27 mouse cellular contexts compared by ENCODE assay signal in genomic region chr9:104565815-104566214, GRCm38 (mm10). TPM values are rescaled to one million over a fixed set of nuclear protein-coding genes. Genes with fewer than 3 reads are reported as not detected.
DNase-seq lines count a peak whose midpoint lies in the region; ATAC-seq and TF ChIP-seq lines count a peak whose summit lies in the region.
"Had no signal": no experiment of that assay in that cellular context is flagged by ENCODE, and none has a peak within 500 bp of the region (broad histone marks: within the 10 kb centered on the region; RNA-seq: fewer than 3 reads in every experiment).

No protein-coding gene starts in this region.

- no peak overlapping the region for H3K4me3 ChIP-seq in hindbrain, postnatal 0 days (ENCODE audit: low read length)
- no peak overlapping the region for H3K4me3 ChIP-seq in hindbrain, embryonic 13.5 days
- no peak overlapping the region for H3K4me3 ChIP-seq in left cerebral cortex, adult 2 months
- H3K4me3 ChIP-seq: embryonic facial prominence, embryonic 13.5 days; erythroblast, embryonic 14.5 days; forebrain, embryonic 13.5 days; limb, embryonic 13.5 days; liver, embryonic 12.5 days; neural tube, embryonic 15.5 days had no signal

- no peaks in the 10 kb centered on the region for H3K36me3 ChIP-seq in hindbrain, postnatal 0 days (ENCODE audit: insufficient read depth, low read length)
- H3K36me3 ChIP-seq in hindbrain, embryonic 13.5 days = no peaks in the 10 kb centered on the region
- H3K36me3 ChIP-seq: embryonic facial prominence, embryonic 13.5 days; limb, embryonic 13.5 days; liver, embryonic 12.5 days; neural tube, embryonic 15.5 days had no signal

- 40% methylated on average over 3 of the region's 3 CpGs for WGBS in hindbrain, postnatal 0 days
- WGBS in hindbrain, embryonic 13.5 days = 45% methylated on average over 3 of the region's 3 CpGs

- no peaks in the 10 kb centered on the region for H3K4me1 ChIP-seq in hindbrain, postnatal 0 days (ENCODE audit: insufficient read depth, low read length)
- H3K4me1 ChIP-seq in hindbrain, embryonic 13.5 days (replicated peaks) = peaks cover 12% of the 10 kb centered on the region
- H3K4me1 ChIP-seq: embryonic facial prominence, embryonic 13.5 days; limb, embryonic 13.5 days; liver, embryonic 12.5 days had no signal

- intact Hi-C loops in left cerebral cortex, adult 2 months (cut with DNase I) = loop anchor here (1.0 to 5.0 kb wide), 3 partner anchors 109 to 811 kb away; no protein-coding TSS in a partner anchor
- intact Hi-C loops in left cerebral cortex, postnatal 36 days (cut with DNase I) = loop anchor here (5.0 kb wide), 2 partner anchors 109 to 154 kb away; no protein-coding TSS in a partner anchor

- H3K27ac ChIP-seq in hindbrain, postnatal 0 days = no peak overlapping the region
- no peak overlapping the region for H3K27ac ChIP-seq in hindbrain, embryonic 13.5 days
- no peak overlapping the region for H3K27ac ChIP-seq in left cerebral cortex, adult 2 months
- H3K27ac ChIP-seq: embryonic facial prominence, embryonic 13.5 days; forebrain, embryonic 13.5 days; limb, embryonic 13.5 days; liver, embryonic 12.5 days; neural tube, embryonic 15.5 days had no signal

- H3K27me3 ChIP-seq in hindbrain, postnatal 0 days (ENCODE audit: insufficient read depth, low read length) = peaks cover 10% of the 10 kb centered on the region; the same call in 1 of the 2 replicates
- H3K27me3 ChIP-seq in hindbrain, embryonic 13.5 days = peaks cover 25% of the 10 kb centered on the region

- ATAC-seq in hindbrain, postnatal 0 days = no peak
- ATAC-seq in hindbrain, embryonic 13.5 days (ENCODE audit: low FRiP score) = no peak
- ATAC-seq: forebrain, embryonic 13.5 days; liver, embryonic 12.5 days had no signal

- H3K4me2 ChIP-seq in hindbrain, postnatal 0 days (ENCODE audit: low read depth, low read length) = no peak overlapping the region
- H3K4me2 ChIP-seq in hindbrain, embryonic 13.5 days = no peak overlapping the region
- H3K4me2 ChIP-seq: embryonic facial prominence, embryonic 13.5 days; forebrain, embryonic 13.5 days; heart, embryonic 11.5 days; limb, embryonic 13.5 days; liver, embryonic 12.5 days; neural tube, embryonic 15.5 days had no signal

- peak; percentile 52 for DNase-seq in hindbrain, postnatal 0 days (ENCODE audit: low spot score)
- DNase-seq in left cerebral cortex, adult 2 months (ENCODE audit: extremely low spot score in 1 of 2, low spot score in 2 of 2) = no peak
- no peak for DNase-seq in left cerebral cortex, postnatal 36 days (ENCODE audit: low spot score in 2 of 2)
- DNase-seq in A20 (ENCODE audit: low read depth, low spot score) (peak; percentile 10), ES-CJ7 (ENCODE audit: low read depth, low spot score) (peak; percentile 7), MN1 (ENCODE audit: low spot score) (no peak)
- DNase-seq: adrenal gland, postnatal 36 days; cerebellum, adult 11-12 months; cerebellum, postnatal 14 days; embryo, embryonic 11 days; gastrocnemius, postnatal 10 days; heart, adult 11 months; kidney, adult 8-10 months; lung, adult 18-20 months; lung, postnatal 4 days; right cerebral cortex, postnatal 14 days had no signal

- no peak overlapping the region for H3K9ac ChIP-seq in hindbrain, postnatal 0 days (replicated peaks; ENCODE audit: low read length)
- no peak overlapping the region for H3K9ac ChIP-seq in hindbrain, embryonic 13.5 days
- H3K9ac ChIP-seq: embryonic facial prominence, embryonic 13.5 days; forebrain, embryonic 13.5 days; limb, embryonic 13.5 days; liver, embryonic 12.5 days; neural tube, embryonic 15.5 days had no signal

- no peaks in the 10 kb centered on the region for H3K9me3 ChIP-seq in hindbrain, postnatal 0 days (ENCODE audit: low read length)
- no peaks in the 10 kb centered on the region for H3K9me3 ChIP-seq in hindbrain, embryonic 13.5 days
- H3K9me3 ChIP-seq: embryonic facial prominence, embryonic 13.5 days; forebrain, embryonic 13.5 days; limb, embryonic 13.5 days; neural tube, embryonic 15.5 days had no signal

- TF ChIP-seq CTCF in hindbrain, postnatal 0 days (IDR thresholded peaks at IDR 0.05; ENCODE audit: low read depth) = peak; percentile 59
- peak; percentile 57 for TF ChIP-seq CTCF in left cerebral cortex, adult 2 months (IDR thresholded peaks at IDR 0.05)

RNA-seq across cellular contexts. Expression of gene Cpne4, which starts 18.7 kb away (rescaled TPM):
- total RNA-seq in hindbrain, postnatal 0 days (2014; rRNA removed) = 9.2 and 10.9 TPM in 2 replicates
- polyA plus RNA-seq in hindbrain, postnatal 0 days (2015; fragmentation: Nextera tagmentation; extraction: Ambion mirVana) = 19.3 TPM in 2 replicates
- polyA plus RNA-seq in hindbrain, embryonic 13.5 days (2015; fragmentation: Nextera tagmentation; extraction: Ambion mirVana) = 7.0 and 9.8 TPM in 2 replicates
- 10 to 100 TPM; 72.3 to 73.6 TPM for total RNA-seq in left cerebral cortex, adult 2 months (2021)
- total RNA-seq in left cerebral cortex, postnatal 36 days (2021) = 10 to 100 TPM; 69.9 to 80.3 TPM
- total RNA-seq: hematopoietic stem cell, adult 5-6 weeks; megakaryocyte-erythroid progenitor cell, adult 5-6 weeks had no signal
- polyA plus RNA-seq: C2C12; erythroblast, embryonic 14.5 days; liver, embryonic 12.5 days had no signal

Comparison
In these comparisons a context has a peak if more than half of its experiments do, and no peak if none do; other contexts are left out.
1. DNase-seq: peak in hindbrain, postnatal 0 days (single experiment), A20 (single experiment) and ES-CJ7 (single experiment); none in left cerebral cortex, adult 2 months (0 of 2), left cerebral cortex, postnatal 36 days (0 of 2) and MN1 (single experiment).